In genomic region chr9:45546024-45546638, GRCm38 (mm10) we compare ENCODE assay signal across 9 mouse cellular contexts.
DNase-seq lines count a peak whose midpoint lies in the region; ATAC-seq and TF ChIP-seq lines count a peak whose summit lies in the region.
"Had no signal": no experiment of that assay in that cellular context is flagged by ENCODE, and none has a peak within 500 bp of the region (broad histone marks: within the 10 kb centered on the region; RNA-seq: fewer than 3 reads in every experiment).

No protein-coding gene starts in this region.

- intact Hi-C loops in left cerebral cortex, adult 2 months (cut with DNase I) = no loop called here
- intact Hi-C loops in left cerebral cortex, postnatal 25 days (cut with DNase I) = no loop called here

- no peak overlapping the region for H3K4me2 ChIP-seq in embryonic facial prominence, embryonic 11.5 days (ENCODE audit: low read depth, low read length)
- H3K4me2 ChIP-seq in hindbrain, embryonic 12.5 days (replicated peaks) = no peak overlapping the region
- H3K4me2 ChIP-seq in neural tube, embryonic 13.5 days = no peak overlapping the region

- no peak for ATAC-seq in embryonic facial prominence, embryonic 11.5 days (replicated peaks; ENCODE audit: insufficient number of reproducible peaks, low FRiP score, low TSS enrichment, low read depth)
- ATAC-seq in hindbrain, embryonic 12.5 days (ENCODE audit: low FRiP score) = peak; percentile 75
- ATAC-seq in neural tube, embryonic 13.5 days (ENCODE audit: low read depth) = 0 out of 2 replicates have a peak, but pooled peaks have one; percentile 46

- H3K4me1 ChIP-seq in embryonic facial prominence, embryonic 11.5 days (ENCODE audit: control insufficient read depth, insufficient read depth, low read length) = no peaks in the 10 kb centered on the region; the same call in 1 of the 2 replicates
- H3K4me1 ChIP-seq in hindbrain, embryonic 12.5 days = peaks cover 42% of the 10 kb centered on the region
- H3K4me1 ChIP-seq in neural tube, embryonic 13.5 days (replicated peaks) = peaks cover 64% of the 10 kb centered on the region

- 52% methylated on average over 13 of the region's 13 CpGs for WGBS in embryonic facial prominence, embryonic 11.5 days
- WGBS in hindbrain, embryonic 12.5 days = 57% methylated on average over 13 of the region's 13 CpGs
- WGBS in neural tube, embryonic 13.5 days = 37% methylated on average over 13 of the region's 13 CpGs

- no peak overlapping the region for H3K4me3 ChIP-seq in left cerebral cortex, adult 2 months
- H3K4me3 ChIP-seq in embryonic facial prominence, embryonic 11.5 days (ENCODE audit: low read depth, low read length) = no peak overlapping the region
- no peak overlapping the region for H3K4me3 ChIP-seq in hindbrain, embryonic 12.5 days
- no peak overlapping the region for H3K4me3 ChIP-seq in neural tube, embryonic 13.5 days

- peak in 1 of 2 experiments; percentile 38 for DNase-seq in left cerebral cortex, adult 2 months (ENCODE audit: extremely low spot score in 1 of 2, low spot score in 2 of 2)
- DNase-seq in left cerebral cortex, postnatal 25 days (ENCODE audit: low spot score in 2 of 2) = no peak
- peak; percentile 36 for DNase-seq in embryonic facial prominence, embryonic 11.5 days (ENCODE audit: low spot score)
- DNase-seq in ovary, postnatal 36 days (ENCODE audit: low spot score) = no peak
- DNase-seq in adipocyte (ENCODE audit: low spot score) = no peak
- no peak for DNase-seq in frontal cortex, adult 2 months (ENCODE audit: extremely low spot score in 1 of 2, low spot score in 1 of 2)

- H3K27me3 ChIP-seq in embryonic facial prominence, embryonic 11.5 days (ENCODE audit: control insufficient read depth, insufficient read depth, low read length) = 0 out of 2 replicates have a peak, but pooled peaks cover 2% of the 10 kb centered on the region
- no peaks in the 10 kb centered on the region; the same call in 1 of the 2 replicates for H3K27me3 ChIP-seq in hindbrain, embryonic 12.5 days
- H3K27me3 ChIP-seq in neural tube, embryonic 13.5 days = no peaks in the 10 kb centered on the region

- TF ChIP-seq CTCF in left cerebral cortex, adult 2 months (IDR thresholded peaks at IDR 0.05) = no peak

- no peaks in the 10 kb centered on the region for H3K9me3 ChIP-seq in embryonic facial prominence, embryonic 11.5 days (replicated peaks; ENCODE audit: control insufficient read depth, low read length)
- no peaks in the 10 kb centered on the region for H3K9me3 ChIP-seq in hindbrain, embryonic 12.5 days (replicated peaks)
- H3K9me3 ChIP-seq in neural tube, embryonic 13.5 days = no peaks in the 10 kb centered on the region

- H3K9ac ChIP-seq in embryonic facial prominence, embryonic 11.5 days (replicated peaks; ENCODE audit: low read length) = no peak overlapping the region
- no peak overlapping the region for H3K9ac ChIP-seq in hindbrain, embryonic 12.5 days
- no peak overlapping the region for H3K9ac ChIP-seq in neural tube, embryonic 13.5 days

- no peaks in the 10 kb centered on the region for H3K36me3 ChIP-seq in embryonic facial prominence, embryonic 11.5 days (replicated peaks; ENCODE audit: control insufficient read depth, insufficient read depth, low read depth, low read length)
- H3K36me3 ChIP-seq in hindbrain, embryonic 12.5 days = no peaks in the 10 kb centered on the region
- H3K36me3 ChIP-seq in neural tube, embryonic 13.5 days = no peaks in the 10 kb centered on the region

- H3K27ac ChIP-seq in left cerebral cortex, adult 2 months = peak overlapping the region; percentile 25
- H3K27ac ChIP-seq in embryonic facial prominence, embryonic 11.5 days (replicated peaks; ENCODE audit: low read depth, low read length) = no peak overlapping the region
- peak overlapping the region; percentile 67 for H3K27ac ChIP-seq in hindbrain, embryonic 12.5 days
- peak overlapping the region; percentile 67 for H3K27ac ChIP-seq in neural tube, embryonic 13.5 days (replicated peaks)
- H3K27ac ChIP-seq: macrophage had no signal
